Mouse (Mus musculus) stomach, embryonic 16.5 days (tissue): ENCODE measurements around the gene Usp7. TPM values are rescaled to one million over a fixed set of nuclear protein-coding genes. Genes with fewer than 3 reads are reported as not detected.

ENCODE experiments used
- ATAC-seq: fragments of 200-750 bp; cut with Nextera tagmentation; 2 replicates; pipeline ENCODE4 v1.8.0; 2017; ENCODE audit warnings: moderate number of reproducible peaks, moderate TSS enrichment; ENCODE audit not compliant: insufficient read depth, low FRiP score
- H3K27ac ChIP-seq: fragments of 300-500 bp; sonication (generic); 2 replicates; pipeline ENCODE4 v1.5.1; 2014; ENCODE audit warnings: low read length
- H3K27me3 ChIP-seq: fragments of 300-500 bp; sonication (generic); 2 replicates; pipeline ENCODE4 v1.6.1; 2014; ENCODE audit warnings: low read length, control low read depth, mixed read lengths; ENCODE audit not compliant: control insufficient read depth, insufficient read depth
- H3K36me3 ChIP-seq: fragments of 300-500 bp; sonication (generic); 2 replicates; pipeline ENCODE4 v1.6.1; 2014; ENCODE audit warnings: low read length; ENCODE audit not compliant: control insufficient read depth, insufficient read depth
- H3K4me1 ChIP-seq: fragments of 300-500 bp; sonication (generic); 2 replicates; pipeline ENCODE4 v1.6.1; 2014; ENCODE audit warnings: low read length, control low read depth, mixed read lengths; ENCODE audit not compliant: control insufficient read depth, insufficient read depth
- H3K4me2 ChIP-seq: fragments of 300-500 bp; sonication (generic); 2 replicates; pipeline ENCODE4 v1.6.1; 2014; ENCODE audit warnings: low read depth, low read length, mixed read lengths
- H3K4me3 ChIP-seq: fragments of 300-500 bp; sonication (generic); replicated peaks from 2 replicates; pipeline ENCODE4 v1.5.1; 2014; ENCODE audit warnings: mild to moderate bottlenecking, low read length
- H3K9ac ChIP-seq: fragments of 300-500 bp; sonication (generic); 2 replicates; pipeline ENCODE4 v1.6.1; 2014; ENCODE audit warnings: low read length
- H3K9me3 ChIP-seq: fragments of 300-500 bp; sonication (generic); replicated peaks from 2 replicates; pipeline ENCODE4 v1.6.1; 2016; ENCODE audit warnings: low read length, control low read depth; ENCODE audit not compliant: control insufficient read depth
- whole genome bisulfite sequencing: fragments of 180-500 bp; shearing (Covaris S2); extraction: QIAGEN DNeasy Blood & Tissue Kit; methylation state at CpG from one replicate; pipeline ENCODE4 v1.1.7; 2014; 5-methylcytosine and 5-hydroxymethylcytosine counted together
- polyA plus RNA-seq: library from polyadenylated mRNA; unstranded; fragments of >200 nt; fragmentation: Nextera tagmentation; extraction: Ambion mirVana; gene quantifications from 2 replicates; pipeline ENCODE4 v1.2.1, GENCODE M21; 2015

The Usp7 gene
- polyA plus RNA-seq, 1 experiment from 2014 or later, result 24.4 TPM

DNA sequence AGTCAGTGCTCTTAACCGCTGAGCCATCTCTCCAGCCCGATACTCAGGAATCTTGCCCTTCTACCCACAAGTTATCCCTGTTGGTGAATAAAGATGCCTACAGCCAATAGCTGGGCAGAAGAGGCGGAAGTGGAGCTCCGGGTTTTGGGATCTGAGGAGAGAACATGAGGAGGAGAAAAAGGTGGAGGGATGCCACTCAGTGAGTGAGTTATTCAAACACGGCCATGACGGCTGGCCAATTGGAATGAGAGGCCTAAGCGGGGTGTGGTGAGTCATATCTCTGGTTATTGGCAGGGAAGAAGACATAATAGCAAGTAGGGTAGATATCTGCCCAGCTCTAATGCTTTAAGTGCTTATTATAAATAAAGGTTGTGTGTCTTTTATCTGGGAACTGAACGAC lies 43.2 kb downstream of the Usp7 start:
- no peak for ATAC-seq
- H3K9ac ChIP-seq, result no peak overlapping the region
- no peaks in the 10 kb centered on the region for H3K36me3 ChIP-seq
- no peak overlapping the region for H3K4me2 ChIP-seq
- no peaks in the 10 kb centered on the region for H3K27me3 ChIP-seq
- no peaks in the 10 kb centered on the region for H3K9me3 ChIP-seq
- no peak overlapping the region for H3K27ac ChIP-seq
- 0 out of 2 replicates have a peak, but pooled peaks cover 2% of the 10 kb centered on the region for H3K4me1 ChIP-seq
- 89% methylated on average over 8 of the region's 8 CpGs for WGBS
- no peak overlapping the region for H3K4me3 ChIP-seq

DNA sequence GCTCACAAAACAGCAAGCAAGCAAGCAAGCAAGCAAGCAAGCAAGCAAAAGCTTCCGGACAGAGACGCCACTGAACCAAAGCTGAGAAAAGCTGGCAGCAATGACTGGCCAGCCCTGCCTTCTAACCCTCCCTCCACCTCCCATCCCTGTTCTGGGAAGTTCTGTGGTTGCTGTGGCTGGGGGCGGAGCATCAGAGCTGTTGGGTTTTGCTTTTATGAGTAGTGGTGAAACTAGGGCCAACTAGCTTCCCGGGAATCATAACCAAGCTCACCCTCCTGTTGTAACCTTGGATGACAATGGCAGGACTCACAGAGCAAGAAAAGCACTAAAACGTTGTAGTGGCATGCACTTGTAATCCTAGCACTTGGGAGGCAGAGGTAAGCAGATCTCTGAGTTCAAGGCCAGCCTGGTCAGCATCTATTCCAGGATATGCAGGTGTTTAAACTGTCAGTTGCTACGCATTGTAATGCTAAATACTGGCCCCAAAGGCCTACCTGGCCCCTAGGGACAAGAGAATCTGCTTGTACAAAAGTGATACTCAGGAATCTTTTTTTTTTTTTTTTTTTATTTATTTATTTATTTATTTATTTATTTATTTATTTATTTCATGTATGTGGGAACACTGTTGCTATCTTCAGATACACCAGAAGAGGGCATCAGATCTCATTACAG lies 43.8 kb downstream of the Usp7 start:
- 74% methylated on average over 6 of the region's 6 CpGs for WGBS
- no peaks in the 10 kb centered on the region for H3K27me3 ChIP-seq
- no peak overlapping the region for H3K4me3 ChIP-seq
- ATAC-seq, result no peak
- no peaks in the 10 kb centered on the region for H3K9me3 ChIP-seq
- H3K36me3 ChIP-seq, result no peaks in the 10 kb centered on the region
- no peak overlapping the region for H3K4me2 ChIP-seq
- no peak overlapping the region for H3K9ac ChIP-seq
- 0 out of 2 replicates have a peak, but pooled peaks cover 2% of the 10 kb centered on the region for H3K4me1 ChIP-seq
- no peak overlapping the region for H3K27ac ChIP-seq

GRCm38 (mm10) chr16:8747772-8748171 lies 44.3 kb downstream of the Usp7 start:
- no peak overlapping the region for H3K9ac ChIP-seq
- WGBS, result 68% methylated on average over 3 of the region's 3 CpGs
- no peak overlapping the region for H3K4me2 ChIP-seq
- no peak overlapping the region for H3K27ac ChIP-seq
- no peak for ATAC-seq
- H3K4me1 ChIP-seq, result 0 out of 2 replicates have a peak, but pooled peaks cover 2% of the 10 kb centered on the region
- no peaks in the 10 kb centered on the region for H3K27me3 ChIP-seq
- H3K9me3 ChIP-seq, result no peaks in the 10 kb centered on the region
- no peaks in the 10 kb centered on the region for H3K36me3 ChIP-seq
- no peak overlapping the region for H3K4me3 ChIP-seq

DNA sequence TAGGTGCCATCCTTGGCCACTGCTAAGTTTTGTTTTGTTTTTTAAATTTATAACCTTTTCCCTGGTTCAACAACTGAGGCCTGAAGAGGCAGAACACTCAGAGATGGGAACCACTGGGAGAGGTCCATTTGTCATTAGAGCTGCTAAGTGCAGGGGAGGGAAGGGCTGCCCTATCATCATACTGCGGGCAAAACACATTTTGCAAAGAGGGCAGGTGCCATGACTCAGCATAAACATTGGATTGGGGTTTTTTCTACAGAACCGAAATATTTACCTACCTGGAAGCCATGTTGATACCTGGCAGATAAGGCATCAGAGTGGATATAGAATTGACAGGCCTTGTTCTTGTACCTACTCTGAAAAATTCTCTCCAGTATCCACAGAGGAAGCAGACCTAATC lies 45.6 kb downstream of the Usp7 start:
- 43% methylated on average over 2 of the region's 2 CpGs for WGBS
- Histone ChIP-seq H3K4me3 (no peak overlapping the region), H3K27ac (no peak overlapping the region), H3K4me2 (no peak overlapping the region), H3K9me3 (no peaks in the 10 kb centered on the region), H3K27me3 (no peaks in the 10 kb centered on the region), H3K4me1 (0 out of 2 replicates have a peak, but pooled peaks cover under 1% of the 10 kb centered on the region), H3K36me3 (no peaks in the 10 kb centered on the region), H3K9ac (no peak overlapping the region)
- ATAC-seq, result 0 out of 2 replicates have a peak, but pooled peaks have one; percentile 60

- Histone ChIP-seq H3K36me3 (no peaks in the 10 kb centered on the region), H3K9ac (no peak overlapping the region), H3K27me3 (no peaks in the 10 kb centered on the region), H3K27ac (no peak overlapping the region), H3K4me1 (no peaks in the 10 kb centered on the region), H3K9me3 (no peaks in the 10 kb centered on the region), H3K4me2 (no peak overlapping the region), H3K4me3 (no peak overlapping the region)
- WGBS, result 73% methylated on average over 2 of the region's 2 CpGs
- ATAC-seq, result no peak
Measured at GRCm38 (mm10) chr16:8745751-8746150, 46.4 kb downstream of the Usp7 start.

- Histone ChIP-seq H3K4me3 (no peak overlapping the region), H3K27ac (no peak overlapping the region), H3K4me1 (no peaks in the 10 kb centered on the region), H3K36me3 (no peaks in the 10 kb centered on the region), H3K27me3 (no peaks in the 10 kb centered on the region), H3K4me2 (no peak overlapping the region), H3K9ac (no peak overlapping the region), H3K9me3 (no peaks in the 10 kb centered on the region)
- ATAC-seq, result no peak
- 68% methylated on average over 3 of the region's 3 CpGs for WGBS
Measured at GRCm38 (mm10) chr16:8743989-8744388, 48.1 kb downstream of the Usp7 start.

DNA sequence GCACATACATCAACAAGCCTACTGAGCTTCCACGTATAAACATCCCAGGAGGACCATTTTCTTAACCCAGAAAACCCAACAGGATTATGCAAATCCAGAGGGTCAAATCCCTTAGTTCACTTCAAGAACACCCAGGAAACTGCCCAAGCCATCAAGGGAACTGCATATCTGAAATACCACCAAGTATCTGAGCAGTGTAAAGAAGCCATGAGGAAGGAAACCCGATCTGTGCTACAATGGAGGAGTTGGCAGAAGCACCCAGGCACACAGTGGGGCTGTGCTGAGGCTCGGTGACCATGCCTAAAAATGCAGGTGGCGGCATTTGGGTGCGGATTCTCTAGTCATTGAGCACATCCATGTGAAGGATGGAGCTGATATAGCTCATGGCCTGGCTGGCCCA lies 50.4 kb downstream of the Usp7 start:
- 76% methylated on average over 5 of the region's 5 CpGs for WGBS
- Histone ChIP-seq H3K9me3 (no peaks in the 10 kb centered on the region), H3K4me2 (no peak overlapping the region), H3K4me1 (peaks cover 7% of the 10 kb centered on the region; the same call in 1 of the 2 replicates), H3K4me3 (no peak overlapping the region), H3K27me3 (no peaks in the 10 kb centered on the region), H3K9ac (no peak overlapping the region), H3K27ac (no peak overlapping the region), H3K36me3 (no peaks in the 10 kb centered on the region)
- no peak for ATAC-seq

DNA sequence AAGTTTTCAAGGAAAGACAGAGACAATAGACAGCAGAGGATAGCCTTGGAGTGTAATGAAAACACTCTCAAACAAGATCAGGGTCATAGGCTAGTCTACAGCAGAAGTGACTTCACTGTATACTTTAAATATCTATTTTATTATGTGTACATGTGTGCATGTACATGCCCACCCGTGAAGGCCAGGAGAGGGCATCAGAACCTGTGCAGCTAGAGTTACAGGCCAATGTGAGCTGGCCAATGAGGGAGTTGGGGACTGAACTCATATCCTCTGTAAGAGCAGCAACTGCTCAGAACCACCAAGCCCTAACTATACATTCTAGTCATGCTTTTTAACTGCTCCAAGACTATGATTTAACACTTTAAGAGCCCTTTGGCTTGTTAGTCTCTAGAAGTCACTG lies 51.0 kb downstream of the Usp7 start:
- Histone ChIP-seq H3K4me2 (no peak overlapping the region), H3K9ac (no peak overlapping the region), H3K9me3 (no peaks in the 10 kb centered on the region), H3K4me3 (no peak overlapping the region), H3K27me3 (no peaks in the 10 kb centered on the region), H3K27ac (no peak overlapping the region), H3K36me3 (no peaks in the 10 kb centered on the region), H3K4me1 (peaks cover 12% of the 10 kb centered on the region; the same call in 1 of the 2 replicates)
- 52% methylated on average over 1 of the region's 1 CpGs for WGBS
- ATAC-seq, result no peak

- Histone ChIP-seq H3K27me3 (no peaks in the 10 kb centered on the region), H3K27ac (peak overlapping the region; percentile 95), H3K4me2 (peak overlapping the region; percentile 53), H3K36me3 (no peaks in the 10 kb centered on the region), H3K9me3 (no peaks in the 10 kb centered on the region), H3K4me1 (peaks cover 33% of the 10 kb centered on the region), H3K9ac (peak overlapping the region; percentile 96), H3K4me3 (peak overlapping the region; percentile 85)
- peak; percentile 94 for ATAC-seq
- WGBS, result 2% methylated on average over 115 of the region's 126 CpGs
Measured at GRCm38 (mm10) chr16:8738542-8739514, 53.3 kb downstream of the Usp7 start.
